In genomic region chr5:117360631-117361541, GRCm38 (mm10) we compare ENCODE assay signal across 9 mouse cellular contexts. TPM values are rescaled to one million over a fixed set of nuclear protein-coding genes. Genes with fewer than 3 reads are reported as not detected.
DNase-seq lines count a peak whose midpoint lies in the region; ATAC-seq lines count a peak whose summit lies in the region.
"Had no signal": no experiment of that assay in that cellular context is flagged by ENCODE, and none has a peak within 500 bp of the region (broad histone marks: within the 10 kb centered on the region; RNA-seq: fewer than 3 reads in every experiment).

No protein-coding gene starts in this region.

- peaks cover 26% of the 10 kb centered on the region for H3K36me3 ChIP-seq in embryonic facial prominence, embryonic 13.5 days
- peaks cover 11% of the 10 kb centered on the region for H3K36me3 ChIP-seq in kidney, embryonic 16.5 days (ENCODE audit: insufficient read depth, low read length)
- H3K36me3 ChIP-seq in neural tube, embryonic 15.5 days, result peaks cover 25% of the 10 kb centered on the region

- peak; percentile 42 for DNase-seq in embryo, embryonic 10 days (ENCODE audit: low spot score)
- DNase-seq in embryo, embryonic 10.5 days (ENCODE audit: low spot score), result no peak
- DNase-seq in 416B (ENCODE audit: low read depth), result peak; percentile 77
- no peak for DNase-seq in thymus, adult 18-20 months

- H3K4me3 ChIP-seq in embryonic facial prominence, embryonic 13.5 days, result no peak overlapping the region
- no peak overlapping the region for H3K4me3 ChIP-seq in kidney, embryonic 16.5 days (ENCODE audit: low read length)
- no peak overlapping the region for H3K4me3 ChIP-seq in neural tube, embryonic 15.5 days (replicated peaks)
- H3K4me3 ChIP-seq: hindbrain, embryonic 15.5 days had no signal

- 47% methylated on average over 13 of the region's 13 CpGs for WGBS in embryonic facial prominence, embryonic 13.5 days
- WGBS in kidney, embryonic 16.5 days, result 31% methylated on average over 13 of the region's 13 CpGs
- WGBS in neural tube, embryonic 15.5 days, result 36% methylated on average over 13 of the region's 13 CpGs

- peak overlapping the region; percentile 32; the same call in 1 of the 2 replicates for H3K9ac ChIP-seq in embryonic facial prominence, embryonic 13.5 days
- H3K9ac ChIP-seq in kidney, embryonic 16.5 days (replicated peaks; ENCODE audit: low read length), result peak overlapping the region; percentile 0; the same call in 1 of the 2 replicates
- H3K9ac ChIP-seq in neural tube, embryonic 15.5 days (replicated peaks), result no peak overlapping the region
- H3K9ac ChIP-seq: hindbrain, embryonic 15.5 days had no signal

- H3K27me3 ChIP-seq in embryonic facial prominence, embryonic 13.5 days, result no peaks in the 10 kb centered on the region
- H3K27me3 ChIP-seq in kidney, embryonic 16.5 days (ENCODE audit: insufficient read depth, low read length), result no peaks in the 10 kb centered on the region
- H3K27me3 ChIP-seq in neural tube, embryonic 15.5 days (replicated peaks), result no peaks in the 10 kb centered on the region
- H3K27me3 ChIP-seq: hindbrain, embryonic 15.5 days had no signal

- ATAC-seq in embryonic facial prominence, embryonic 13.5 days (ENCODE audit: insufficient number of reproducible peaks, insufficient read depth, low FRiP score, low TSS enrichment, low read depth), result no peak
- peak; percentile 60 for ATAC-seq in kidney, embryonic 16.5 days (ENCODE audit: low FRiP score, low TSS enrichment)
- ATAC-seq in neural tube, embryonic 15.5 days (ENCODE audit: low FRiP score), result no peak
- ATAC-seq in inflammation-experienced regulatory T-cells, adult 6 months, result no peak

- no peak overlapping the region for H3K4me2 ChIP-seq in embryonic facial prominence, embryonic 13.5 days
- H3K4me2 ChIP-seq in kidney, embryonic 16.5 days (replicated peaks; ENCODE audit: low read depth, low read length), result peak overlapping the region; percentile 28
- H3K4me2 ChIP-seq in neural tube, embryonic 15.5 days, result peak overlapping the region; percentile 7; the same call in 1 of the 2 replicates
- H3K4me2 ChIP-seq: hindbrain, embryonic 15.5 days had no signal

- no peak overlapping the region for H3K27ac ChIP-seq in embryonic facial prominence, embryonic 13.5 days
- peak overlapping the region; percentile 77 for H3K27ac ChIP-seq in kidney, embryonic 16.5 days (ENCODE audit: low read length)
- no peak overlapping the region for H3K27ac ChIP-seq in neural tube, embryonic 15.5 days (replicated peaks)
- H3K27ac ChIP-seq: hindbrain, embryonic 15.5 days had no signal

- H3K4me1 ChIP-seq in embryonic facial prominence, embryonic 13.5 days, result peaks cover 48% of the 10 kb centered on the region
- H3K4me1 ChIP-seq in kidney, embryonic 16.5 days (ENCODE audit: insufficient read depth, low read length), result peaks cover 67% of the 10 kb centered on the region
- peaks cover 56% of the 10 kb centered on the region for H3K4me1 ChIP-seq in neural tube, embryonic 15.5 days

- no peaks in the 10 kb centered on the region for H3K9me3 ChIP-seq in embryonic facial prominence, embryonic 13.5 days
- no peaks in the 10 kb centered on the region for H3K9me3 ChIP-seq in kidney, embryonic 16.5 days (ENCODE audit: low read length)
- H3K9me3 ChIP-seq in neural tube, embryonic 15.5 days (replicated peaks), result no peaks in the 10 kb centered on the region
- H3K9me3 ChIP-seq: hindbrain, embryonic 15.5 days had no signal

RNA-seq across cellular contexts. Expression of gene Wsb2, which starts 3.8 kb away (rescaled TPM):
- polyA plus RNA-seq in embryonic facial prominence, embryonic 13.5 days (2015; fragmentation: Nextera tagmentation; extraction: Ambion mirVana), result 46.1 and 51.7 TPM in 2 replicates
- 45.7 and 69.7 TPM in 2 replicates for polyA plus RNA-seq in kidney, embryonic 16.5 days (2015; fragmentation: Nextera tagmentation; extraction: Ambion mirVana)
- 255 and 299 TPM in 2 replicates for polyA plus RNA-seq in neural tube, embryonic 15.5 days (2015; fragmentation: Nextera tagmentation; extraction: Ambion mirVana)
- polyA plus RNA-seq in inflammation-experienced regulatory T-cells, adult 6 months (2017; shearing (Covaris generic)), result 10 to 100 TPM in 2 of 3 experiments, 1 to 10 TPM in 1; 9.8 to 11.3 (median 11.1) TPM

RNA-seq across cellular contexts. Expression of gene Rfc5, which starts 28.0 kb away (rescaled TPM):
- polyA plus RNA-seq in embryonic facial prominence, embryonic 13.5 days (2015; fragmentation: Nextera tagmentation; extraction: Ambion mirVana), result 87.7 and 103 TPM in 2 replicates
- polyA plus RNA-seq in kidney, embryonic 16.5 days (2015; fragmentation: Nextera tagmentation; extraction: Ambion mirVana), result 114 and 128 TPM in 2 replicates
- 24.8 and 41.8 TPM in 2 replicates for polyA plus RNA-seq in neural tube, embryonic 15.5 days (2015; fragmentation: Nextera tagmentation; extraction: Ambion mirVana)
- polyA plus RNA-seq in inflammation-experienced regulatory T-cells, adult 6 months (2017; shearing (Covaris generic)), result 10 to 100 TPM; 18.9 to 65.6 (median 26.8) TPM

RNA-seq across cellular contexts. Expression of gene Vsig10, which starts 42.0 kb away (rescaled TPM):
- polyA plus RNA-seq in embryonic facial prominence, embryonic 13.5 days (2015; fragmentation: Nextera tagmentation; extraction: Ambion mirVana), result 7.1 and 11.3 TPM in 2 replicates
- polyA plus RNA-seq in kidney, embryonic 16.5 days (2015; fragmentation: Nextera tagmentation; extraction: Ambion mirVana), result 14.6 and 17.1 TPM in 2 replicates
- 1.8 and 2.5 TPM in 2 replicates for polyA plus RNA-seq in neural tube, embryonic 15.5 days (2015; fragmentation: Nextera tagmentation; extraction: Ambion mirVana)
- 1 to 10 TPM; 4.1 to 7.8 (median 5.7) TPM for polyA plus RNA-seq in inflammation-experienced regulatory T-cells, adult 6 months (2017; shearing (Covaris generic))

RNA-seq across cellular contexts. Expression of gene Ksr2, which starts 52.9 kb away (rescaled TPM):
- polyA plus RNA-seq in embryonic facial prominence, embryonic 13.5 days (2015; fragmentation: Nextera tagmentation; extraction: Ambion mirVana), result 0.41 and 0.52 TPM in 2 replicates
- 0.37 and 0.78 TPM in 2 replicates for polyA plus RNA-seq in kidney, embryonic 16.5 days (2015; fragmentation: Nextera tagmentation; extraction: Ambion mirVana)
- polyA plus RNA-seq in neural tube, embryonic 15.5 days (2015; fragmentation: Nextera tagmentation; extraction: Ambion mirVana), result 6.4 and 7.4 TPM in 2 replicates
- polyA plus RNA-seq in inflammation-experienced regulatory T-cells, adult 6 months (2017; shearing (Covaris generic)), result under 1 TPM; 0.09 to 0.60 (median 0.36) TPM

Comparison
In these comparisons a context has a peak if more than half of its experiments do, and no peak if none do; other contexts are left out.
1. DNase-seq: peak in embryo, embryonic 10 days (single experiment) and 416B (single experiment); none in embryo, embryonic 10.5 days (single experiment) and thymus, adult 18-20 months (0 of 2).